Mouse (Mus musculus): ENCODE results near the gene Slc5a5.

GRCm38 (mm10) chr8:70857516-70857915 lies 35.0 kb downstream of the Slc5a5 start:
- no peak for TF ChIP-seq E2F4 (IDR thresholded peaks at IDR 0.05; ENCODE audit: insufficient read depth)
- TF ChIP-seq TCF12 (IDR thresholded peaks at IDR 0.05; ENCODE audit: insufficient read depth, poor library complexity, severe bottlenecking) = no peak
- no peak for TF ChIP-seq POLR2A (IDR thresholded peaks at IDR 0.05; ENCODE audit: insufficient read length, low read depth)
- no peak for TF ChIP-seq POLR2AphosphoS2 (IDR thresholded peaks at IDR 0.05; ENCODE audit: insufficient read length, low read depth)
- no peak for TF ChIP-seq MYOG (IDR thresholded peaks at IDR 0.05; ENCODE audit: control insufficient read depth in 1 of 3, insufficient read depth in 1 of 3, insufficient read length in 2 of 3, low read depth in 2 of 3)
